Mouse (Mus musculus) liver, embryonic 16.5 days (tissue): ENCODE measurements around the gene Snx19. TPM values are rescaled to one million over a fixed set of nuclear protein-coding genes. Genes with fewer than 3 reads are reported as not detected.

Source experiments
- ATAC-seq: fragments of 200-750 bp; cut with Nextera tagmentation; 2 replicates; pipeline ENCODE4 v1.8.0; 2017; ENCODE audit warnings: low read depth, mild to moderate bottlenecking, moderate number of reproducible peaks, moderate library complexity
- H3K27ac ChIP-seq: fragments of 300-500 bp; sonication (generic); 2 replicates; pipeline ENCODE4 v1.5.1; 2014; ENCODE audit warnings: mild to moderate bottlenecking, low read length
- H3K27me3 ChIP-seq: fragments of 300-500 bp; sonication (generic); 2 replicates; pipeline ENCODE4 v1.6.1; 2014; ENCODE audit warnings: low read depth, low read length, mixed read lengths; ENCODE audit not compliant: control insufficient read depth, insufficient read depth
- H3K36me3 ChIP-seq: fragments of 300-500 bp; sonication (generic); 2 replicates; pipeline ENCODE4 v1.6.1; 2014; ENCODE audit warnings: mild to moderate bottlenecking; ENCODE audit not compliant: control insufficient read depth, insufficient read depth
- H3K4me1 ChIP-seq: fragments of 300-500 bp; sonication (generic); 2 replicates; pipeline ENCODE4 v1.6.1; 2014; ENCODE audit warnings: low read depth, low read length, mixed read lengths; ENCODE audit not compliant: control insufficient read depth
- H3K4me2 ChIP-seq: fragments of 300-500 bp; sonication (generic); 2 replicates; pipeline ENCODE4 v1.6.1; 2014; ENCODE audit warnings: low read depth, low read length, mixed read lengths
- H3K4me3 ChIP-seq: fragments of 300-500 bp; sonication (generic); 2 replicates; pipeline ENCODE4 v1.5.1; 2014; ENCODE audit warnings: low read depth, mild to moderate bottlenecking, low read length
- H3K9ac ChIP-seq: fragments of 300-500 bp; sonication (generic); 2 replicates; pipeline ENCODE4 v1.6.1; 2014; ENCODE audit warnings: low read depth, low read length
- H3K9me3 ChIP-seq: fragments of 300-500 bp; sonication (generic); replicated peaks from 2 replicates; pipeline ENCODE4 v1.6.1; 2016; ENCODE audit warnings: low read length; ENCODE audit not compliant: control insufficient read depth
- WGBS: fragments of 180-500 bp; shearing (Covaris S2); extraction: QIAGEN DNeasy Blood & Tissue Kit; methylation state at CpG from one replicate; pipeline ENCODE4 v1.1.7; 2014; ENCODE audit not compliant: insufficient replicate concordance; 5-methylcytosine and 5-hydroxymethylcytosine counted together
- polyA plus RNA-seq: library from polyadenylated mRNA; unstranded; fragments of >200 nt; fragmentation: Nextera tagmentation; extraction: Ambion mirVana; gene quantifications from 2 replicates; pipeline ENCODE4 v1.2.1, GENCODE M21; 2015

Snx19 gene
- polyA plus RNA-seq, 1 experiment from 2014 or later: 4.0 TPM

DNA sequence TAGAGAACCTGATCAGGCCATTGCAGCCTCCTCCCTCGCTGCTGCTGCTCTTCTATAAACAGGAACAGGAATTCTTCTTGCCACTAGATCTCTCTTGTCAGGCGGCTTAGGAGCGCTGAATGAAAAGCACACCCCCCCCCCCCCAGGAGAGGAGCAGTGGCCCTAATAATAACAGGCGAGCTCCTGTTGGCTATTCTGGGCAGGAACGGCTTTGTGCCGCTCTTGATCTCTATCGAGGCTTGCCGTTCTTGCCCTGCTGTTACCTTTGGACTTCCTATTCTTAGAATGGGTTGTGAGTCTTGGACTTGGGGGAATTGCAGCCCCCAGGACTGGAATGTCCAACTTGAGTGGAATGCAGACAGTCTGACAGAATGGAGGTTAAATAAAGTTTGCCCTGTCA, 33.6 kb downstream of the Snx19 start:
- Histone ChIP-seq H3K27me3 (no peaks in the 10 kb centered on the region), H3K9me3 (no peaks in the 10 kb centered on the region), H3K4me3 (no peak overlapping the region), H3K4me1 (no peaks in the 10 kb centered on the region), H3K27ac (no peak overlapping the region), H3K36me3 (no peaks in the 10 kb centered on the region), H3K9ac (no peak overlapping the region), H3K4me2 (no peak overlapping the region)
- ATAC-seq: no peak
- WGBS: 68% methylated on average over 8 of the region's 8 CpGs

- H3K27ac ChIP-seq: no peak overlapping the region
- H3K4me2 ChIP-seq: no peak overlapping the region
- ATAC-seq: no peak
- no peak overlapping the region for H3K4me3 ChIP-seq
- no peaks in the 10 kb centered on the region for H3K4me1 ChIP-seq
- H3K27me3 ChIP-seq: no peaks in the 10 kb centered on the region
- H3K9ac ChIP-seq: no peak overlapping the region
- no peaks in the 10 kb centered on the region for H3K9me3 ChIP-seq
- no peaks in the 10 kb centered on the region for H3K36me3 ChIP-seq
- WGBS: 71% methylated on average over 4 of the region's 4 CpGs
These were observed 37.8 kb downstream of the Snx19 start for GRCm38 (mm10) chr9:30464661-30465060.

DNA sequence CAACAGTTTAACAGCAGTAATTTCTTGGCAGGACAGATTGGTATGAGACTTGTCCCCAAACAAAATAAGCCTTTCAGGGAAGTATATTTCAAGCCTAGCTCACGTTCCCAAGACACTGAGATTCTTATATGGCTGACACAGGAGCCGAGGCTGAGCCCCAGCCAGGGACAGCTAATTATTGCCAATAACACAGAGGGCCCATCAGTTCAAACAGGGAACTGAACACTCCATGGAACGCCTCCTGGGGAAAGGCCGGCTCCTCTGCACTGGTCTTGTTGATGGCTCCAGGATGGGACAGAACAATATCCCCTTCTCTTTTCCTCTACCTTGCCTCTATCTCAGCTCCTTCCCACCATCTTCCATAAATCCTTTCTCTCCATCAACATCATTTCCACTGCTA, 53.1 kb downstream of the Snx19 start:
- WGBS: 44% methylated on average over 4 of the region's 4 CpGs
- Histone ChIP-seq H3K4me3 (no peak overlapping the region), H3K27me3 (no peaks in the 10 kb centered on the region), H3K9me3 (no peaks in the 10 kb centered on the region), H3K27ac (no peak overlapping the region), H3K9ac (no peak overlapping the region), H3K4me1 (no peaks in the 10 kb centered on the region), H3K36me3 (no peaks in the 10 kb centered on the region), H3K4me2 (no peak overlapping the region)
- ATAC-seq: no peak

DNA sequence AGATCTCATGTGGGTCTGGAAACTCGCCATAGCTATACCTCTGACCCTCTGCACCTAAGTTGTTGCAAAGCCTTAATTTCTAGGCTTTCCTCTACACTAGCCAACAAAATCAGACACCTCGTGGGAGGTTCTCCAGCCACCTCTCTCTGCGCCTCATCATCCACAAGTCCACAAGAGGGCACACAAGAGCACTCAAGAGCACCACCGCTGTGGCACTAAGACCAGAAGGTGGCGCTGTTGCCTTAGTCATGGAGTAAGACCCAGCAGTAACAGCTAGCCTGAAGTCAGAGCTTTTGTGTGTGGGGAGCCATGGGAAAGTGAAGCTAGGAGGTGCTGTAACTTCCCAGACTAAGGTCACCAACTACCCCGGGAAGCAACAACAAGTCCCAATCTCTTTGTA, 53.6 kb downstream of the Snx19 start:
- under 1% methylated on average over 6 of the region's 6 CpGs for WGBS
- Histone ChIP-seq H3K4me3 (no peak overlapping the region), H3K27ac (no peak overlapping the region), H3K9me3 (no peaks in the 10 kb centered on the region), H3K36me3 (no peaks in the 10 kb centered on the region), H3K4me2 (no peak overlapping the region), H3K9ac (no peak overlapping the region), H3K4me1 (no peaks in the 10 kb centered on the region), H3K27me3 (no peaks in the 10 kb centered on the region)
- 0 out of 2 replicates have a peak, but pooled peaks have one; percentile 48 for ATAC-seq

- no peaks in the 10 kb centered on the region for H3K27me3 ChIP-seq
- no peak overlapping the region for H3K4me3 ChIP-seq
- no peak overlapping the region for H3K9ac ChIP-seq
- no peaks in the 10 kb centered on the region for H3K4me1 ChIP-seq
- 62% methylated on average over 4 of the region's 4 CpGs for WGBS
- no peaks in the 10 kb centered on the region for H3K36me3 ChIP-seq
- H3K27ac ChIP-seq: no peak overlapping the region
- H3K4me2 ChIP-seq: no peak overlapping the region
- ATAC-seq: no peak
- no peaks in the 10 kb centered on the region for H3K9me3 ChIP-seq
These were observed 55.2 kb downstream of the Snx19 start for GRCm38 (mm10) chr9:30482116-30482515.

GRCm38 (mm10) chr9:30484183-30484582, 57.3 kb downstream of the Snx19 start:
- no peak overlapping the region for H3K4me2 ChIP-seq
- no peak overlapping the region for H3K9ac ChIP-seq
- H3K4me1 ChIP-seq: no peaks in the 10 kb centered on the region
- no peak overlapping the region for H3K27ac ChIP-seq
- ATAC-seq: no peak
- H3K9me3 ChIP-seq: no peaks in the 10 kb centered on the region
- no peaks in the 10 kb centered on the region for H3K36me3 ChIP-seq
- WGBS: 57% methylated on average over 3 of the region's 3 CpGs
- H3K4me3 ChIP-seq: no peak overlapping the region
- H3K27me3 ChIP-seq: no peaks in the 10 kb centered on the region

- WGBS: 60% methylated on average over 2 of the region's 2 CpGs
- H3K9ac ChIP-seq: no peak overlapping the region
These were observed 58.3 kb downstream of the Snx19 start for GRCm38 (mm10) chr9:30485161-30485560.

DNA sequence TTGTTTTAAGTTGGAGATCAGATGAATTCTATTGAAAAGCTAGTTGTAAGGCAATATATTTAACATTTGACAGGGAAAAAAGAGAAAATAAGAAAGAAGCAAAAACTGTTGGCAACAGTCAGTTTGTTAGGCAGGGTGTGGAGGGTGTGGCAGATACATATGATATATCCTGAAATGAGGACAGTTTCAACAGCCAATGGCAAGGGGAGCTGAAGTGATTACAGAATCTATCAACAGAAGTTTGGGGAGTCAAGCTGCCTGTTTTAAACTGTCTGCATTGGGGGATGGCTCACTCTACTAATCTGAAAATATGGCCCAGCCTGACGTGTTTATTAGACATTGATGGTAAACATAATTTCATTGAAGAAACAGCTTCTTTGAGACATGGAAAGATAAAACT, 61.5 kb downstream of the Snx19 start:
- Histone ChIP-seq H3K36me3 (no peaks in the 10 kb centered on the region), H3K27me3 (no peaks in the 10 kb centered on the region), H3K4me1 (no peaks in the 10 kb centered on the region), H3K27ac (no peak overlapping the region), H3K4me2 (no peak overlapping the region), H3K9me3 (no peaks in the 10 kb centered on the region), H3K9ac (no peak overlapping the region), H3K4me3 (no peak overlapping the region)
- 50% methylated on average over 1 of the region's 1 CpGs for WGBS
- no peak for ATAC-seq

More at GRCm38 (mm10) chr9:30485161-30485560, 58.3 kb downstream of the Snx19 start:
- Histone ChIP-seq H3K36me3 (no peaks in the 10 kb centered on the region), H3K27ac (no peak overlapping the region), H3K27me3 (no peaks in the 10 kb centered on the region), H3K4me1 (no peaks in the 10 kb centered on the region), H3K9me3 (no peaks in the 10 kb centered on the region), H3K4me2 (no peak overlapping the region), H3K4me3 (no peak overlapping the region)
- ATAC-seq: no peak

GRCm38 (mm10) chr9:30494446-30494845, 67.5 kb downstream of the Snx19 start:
- 61% methylated on average over 2 of the region's 2 CpGs for WGBS
- ATAC-seq: no peak
- H3K27me3 ChIP-seq: no peaks in the 10 kb centered on the region
- no peaks in the 10 kb centered on the region for H3K36me3 ChIP-seq
- H3K4me1 ChIP-seq: no peaks in the 10 kb centered on the region
- no peak overlapping the region for H3K4me2 ChIP-seq
- no peak overlapping the region for H3K27ac ChIP-seq
- no peak overlapping the region for H3K9ac ChIP-seq
- H3K9me3 ChIP-seq: no peaks in the 10 kb centered on the region
- no peak overlapping the region for H3K4me3 ChIP-seq
